Mouse (Mus musculus): ENCODE results near the gene Gm266. TPM values are rescaled to one million over a fixed set of nuclear protein-coding genes. Genes with fewer than 3 reads are reported as not detected.

The Gm266 gene
- 0.93 and 1.3 TPM in 2 replicates for polyA plus RNA-seq (2011; ENCODE audit: insufficient read depth, insufficient read length, low read depth, missing spikeins)

GRCm38 (mm10) chr12:111485652-111486306 lies at the start of gene Gm266:
Gm266 (minus strand) TSS chr12:111485823.
- Histone ChIP-seq H3K9ac (ENCODE audit: low read depth, poor library complexity, severe bottlenecking) (peak within 1 kb of the TSS; percentile 29), H3K4me3 (ENCODE audit: low read depth, low read length) (peak within 1 kb of the TSS; percentile 56), H3K9me3 (replicated peaks; ENCODE audit: control insufficient read depth, insufficient read depth, low read length, poor library complexity, severe bottlenecking) (no peaks in the 10 kb centered on the region), H3K4me1 (ENCODE audit: control insufficient read depth, insufficient read depth, low read length) (no peaks in the 10 kb centered on the region), H3K27me3 (ENCODE audit: control insufficient read depth, insufficient read depth, low read length, poor library complexity, severe bottlenecking) (no peaks in the 10 kb centered on the region; the same call in 1 of the 2 replicates), H3K36me3 (ENCODE audit: control insufficient read depth, insufficient read depth, low read length, poor library complexity, severe bottlenecking) (no peaks in the 10 kb centered on the region), H3K27ac (ENCODE audit: insufficient read depth, low read length) (no peak within 1 kb of the TSS)
- TF ChIP-seq CTCF (IDR thresholded peaks at IDR 0.05; ENCODE audit: low read depth, low read length) (no peak), POLR2A (IDR thresholded peaks at IDR 0.05; ENCODE audit: insufficient read depth, low read length) (no peak), EP300 (IDR thresholded peaks at IDR 0.05; ENCODE audit: insufficient read depth, low read depth, low read length) (no peak)

GRCm38 (mm10) chr12:111535281-111535680 lies 49.7 kb upstream of the Gm266 start:
- TF ChIP-seq POLR2A (IDR thresholded peaks at IDR 0.05; ENCODE audit: insufficient read depth, low read length) (no peak), EP300 (IDR thresholded peaks at IDR 0.05; ENCODE audit: insufficient read depth, low read depth, low read length) (no peak), CTCF (IDR thresholded peaks at IDR 0.05; ENCODE audit: low read depth, low read length) (no peak)
- no peak overlapping the region for H3K27ac ChIP-seq (ENCODE audit: insufficient read depth, low read length)
- peaks cover 12% of the 10 kb centered on the region for H3K36me3 ChIP-seq (ENCODE audit: control insufficient read depth, insufficient read depth, low read length, poor library complexity, severe bottlenecking)
- H3K9ac ChIP-seq (ENCODE audit: low read depth, poor library complexity, severe bottlenecking): no peak overlapping the region
- peaks cover 5% of the 10 kb centered on the region for H3K4me1 ChIP-seq (ENCODE audit: control insufficient read depth, insufficient read depth, low read length)
- no peaks in the 10 kb centered on the region for H3K9me3 ChIP-seq (replicated peaks; ENCODE audit: control insufficient read depth, insufficient read depth, low read length, poor library complexity, severe bottlenecking)
- H3K4me3 ChIP-seq (ENCODE audit: low read depth, low read length): no peak overlapping the region
- H3K27me3 ChIP-seq (ENCODE audit: control insufficient read depth, insufficient read depth, low read length, poor library complexity, severe bottlenecking): no peaks in the 10 kb centered on the region

GRCm38 (mm10) chr12:111533096-111533794 lies 47.6 kb upstream of the Gm266 start:
- TF ChIP-seq EP300 (IDR thresholded peaks at IDR 0.05; ENCODE audit: insufficient read depth, low read depth, low read length): no peak
- no peak for TF ChIP-seq CTCF (IDR thresholded peaks at IDR 0.05; ENCODE audit: low read depth, low read length)
- no peak for TF ChIP-seq POLR2A (IDR thresholded peaks at IDR 0.05; ENCODE audit: insufficient read depth, low read length)
- no peaks in the 10 kb centered on the region for H3K36me3 ChIP-seq (ENCODE audit: control insufficient read depth, insufficient read depth, low read length, poor library complexity, severe bottlenecking)
- no peaks in the 10 kb centered on the region for H3K9me3 ChIP-seq (replicated peaks; ENCODE audit: control insufficient read depth, insufficient read depth, low read length, poor library complexity, severe bottlenecking)
- H3K27me3 ChIP-seq (ENCODE audit: control insufficient read depth, insufficient read depth, low read length, poor library complexity, severe bottlenecking): no peaks in the 10 kb centered on the region
- H3K9ac ChIP-seq (ENCODE audit: low read depth, poor library complexity, severe bottlenecking): no peak overlapping the region
- H3K27ac ChIP-seq (ENCODE audit: insufficient read depth, low read length): no peak overlapping the region
- H3K4me1 ChIP-seq (ENCODE audit: control insufficient read depth, insufficient read depth, low read length): peaks cover 5% of the 10 kb centered on the region
- H3K4me3 ChIP-seq (ENCODE audit: low read depth, low read length): no peak overlapping the region

GRCm38 (mm10) chr12:111529192-111529591 lies 43.6 kb upstream of the Gm266 start:
- TF ChIP-seq EP300 (IDR thresholded peaks at IDR 0.05; ENCODE audit: insufficient read depth, low read depth, low read length) (no peak), CTCF (IDR thresholded peaks at IDR 0.05; ENCODE audit: low read depth, low read length) (no peak), POLR2A (IDR thresholded peaks at IDR 0.05; ENCODE audit: insufficient read depth, low read length) (no peak)
- Histone ChIP-seq H3K36me3 (ENCODE audit: control insufficient read depth, insufficient read depth, low read length, poor library complexity, severe bottlenecking) (no peaks in the 10 kb centered on the region), H3K9me3 (replicated peaks; ENCODE audit: control insufficient read depth, insufficient read depth, low read length, poor library complexity, severe bottlenecking) (no peaks in the 10 kb centered on the region), H3K4me3 (ENCODE audit: low read depth, low read length) (no peak overlapping the region), H3K27me3 (ENCODE audit: control insufficient read depth, insufficient read depth, low read length, poor library complexity, severe bottlenecking) (no peaks in the 10 kb centered on the region), H3K9ac (ENCODE audit: low read depth, poor library complexity, severe bottlenecking) (no peak overlapping the region), H3K27ac (ENCODE audit: insufficient read depth, low read length) (no peak overlapping the region), H3K4me1 (ENCODE audit: control insufficient read depth, insufficient read depth, low read length) (peaks cover 2% of the 10 kb centered on the region)

DNA sequence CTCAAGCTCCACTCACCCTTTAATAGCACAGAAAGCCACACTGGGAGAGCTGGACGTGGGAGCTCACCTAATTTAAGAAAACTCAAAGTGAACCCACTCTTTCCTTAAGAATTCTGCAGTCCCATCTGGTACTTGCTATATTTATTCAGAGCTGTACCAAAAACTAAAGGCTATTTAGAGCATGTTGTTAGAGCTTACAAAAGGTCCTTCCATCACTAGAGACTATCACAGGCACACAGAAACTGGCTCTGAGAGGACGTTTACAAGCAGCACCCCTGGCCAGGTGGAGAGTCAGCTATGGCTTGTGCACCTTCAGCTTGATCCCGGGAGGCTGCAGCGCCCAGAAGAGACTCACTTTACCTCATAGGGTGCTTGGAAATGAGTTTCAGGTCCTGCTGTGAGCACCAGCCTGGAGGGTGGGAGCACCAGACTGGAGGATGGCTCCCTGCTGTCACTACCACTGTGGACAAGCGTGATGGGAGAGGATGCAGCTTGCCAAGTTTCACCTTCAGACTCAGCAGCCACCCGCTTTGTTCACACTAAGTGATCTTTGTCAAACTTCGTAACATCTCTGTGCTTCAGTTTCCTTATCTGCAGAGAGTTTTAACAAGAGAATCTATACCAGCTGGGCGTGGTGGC lies 42.1 kb upstream of the Gm266 start:
- Histone ChIP-seq H3K27ac (ENCODE audit: insufficient read depth, low read length) (no peak overlapping the region), H3K36me3 (ENCODE audit: control insufficient read depth, insufficient read depth, low read length, poor library complexity, severe bottlenecking) (no peaks in the 10 kb centered on the region), H3K9ac (ENCODE audit: low read depth, poor library complexity, severe bottlenecking) (no peak overlapping the region), H3K4me1 (ENCODE audit: control insufficient read depth, insufficient read depth, low read length) (no peaks in the 10 kb centered on the region), H3K4me3 (ENCODE audit: low read depth, low read length) (no peak overlapping the region), H3K9me3 (replicated peaks; ENCODE audit: control insufficient read depth, insufficient read depth, low read length, poor library complexity, severe bottlenecking) (no peaks in the 10 kb centered on the region), H3K27me3 (ENCODE audit: control insufficient read depth, insufficient read depth, low read length, poor library complexity, severe bottlenecking) (no peaks in the 10 kb centered on the region)
- no peak for TF ChIP-seq EP300 (IDR thresholded peaks at IDR 0.05; ENCODE audit: insufficient read depth, low read depth, low read length)
- TF ChIP-seq POLR2A (IDR thresholded peaks at IDR 0.05; ENCODE audit: insufficient read depth, low read length): no peak
- TF ChIP-seq CTCF (IDR thresholded peaks at IDR 0.05; ENCODE audit: low read depth, low read length): no peak
